Mouse (Mus musculus): ENCODE measurements at regions not wholly inside any gene's neighbourhood (a gene's known extent, or its start where the extent isn't known, plus 50 kb on each side); places are given as distances from the start of the nearest gene placed in this dataset.

GRCm38 (mm10) chr6:133904501-133904900, 50.9 kb upstream of the Kap start:
- peak; percentile 100 for ATAC-seq (replicated peaks; ENCODE audit: low read depth, poor library complexity, severe bottlenecking)

- ATAC-seq (replicated peaks; ENCODE audit: low read depth, poor library complexity, severe bottlenecking) = no peak
Observed at GRCm38 (mm10) chr6:133934667-133935066, 81.1 kb upstream of the Kap start.

- ATAC-seq (replicated peaks; ENCODE audit: low read depth, poor library complexity, severe bottlenecking) = no peak
Observed at GRCm38 (mm10) chr6:133935671-133936070, 82.1 kb upstream of the Kap start.

DNA sequence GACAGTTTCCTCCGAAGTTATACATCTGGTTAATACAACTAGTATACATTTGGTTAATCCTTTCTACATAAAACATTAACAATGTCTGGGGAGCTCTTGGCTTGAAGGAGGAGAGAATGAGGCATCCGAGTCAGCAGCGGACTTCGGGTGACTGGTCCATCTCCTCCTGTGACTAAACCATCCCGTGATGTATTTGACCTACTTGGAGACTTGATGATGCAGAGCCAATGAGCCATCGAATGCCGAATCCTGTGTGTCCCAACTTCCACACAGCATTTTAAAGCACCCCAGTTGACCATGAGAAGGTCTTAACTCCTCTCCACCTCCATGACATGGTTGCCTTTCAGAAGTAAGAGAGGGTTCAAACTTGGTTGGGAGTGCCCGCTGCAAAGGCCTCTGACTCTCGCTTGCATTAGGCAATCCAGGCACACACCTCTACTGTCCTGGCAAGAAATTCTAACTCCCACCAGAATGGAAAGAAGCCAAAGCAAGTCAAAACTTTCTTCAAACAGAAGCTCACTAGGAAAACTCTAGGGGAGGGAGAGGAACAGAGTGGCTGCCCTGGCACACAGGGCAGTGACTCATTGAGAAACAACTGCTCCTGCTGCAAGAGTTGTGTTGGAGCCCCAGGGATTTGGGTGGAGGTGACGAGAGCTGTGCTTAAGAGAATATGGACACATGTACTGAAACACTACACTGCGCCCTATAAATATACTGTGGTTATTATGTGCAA, 75.4 kb upstream of the Etv6 start:
- ATAC-seq (replicated peaks; ENCODE audit: low read depth, poor library complexity, severe bottlenecking) = no peak

DNA sequence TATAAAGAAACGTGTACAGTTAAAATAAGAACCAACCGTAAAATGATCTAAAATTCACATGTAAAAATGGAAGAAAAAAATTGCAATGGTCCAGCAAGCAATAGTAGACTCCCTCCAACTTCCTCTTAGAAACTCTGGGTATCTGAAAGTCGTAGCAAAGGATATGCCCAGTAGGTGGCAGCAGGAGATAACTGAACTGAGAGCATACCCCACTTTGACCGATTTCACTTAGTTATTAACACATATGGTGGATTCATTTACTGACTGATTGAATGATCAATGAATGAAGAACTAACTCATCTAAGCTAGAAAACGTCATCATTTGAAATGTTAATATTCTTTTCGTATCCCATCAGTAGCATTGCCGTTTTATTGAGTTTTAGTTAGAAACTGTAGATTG, 74.8 kb upstream of the Etv6 start:
- peak; percentile 98 for ATAC-seq (replicated peaks; ENCODE audit: low read depth, poor library complexity, severe bottlenecking)

GRCm38 (mm10) chr6:133962641-133963040, 72.9 kb upstream of the Etv6 start:
- no peak for ATAC-seq (replicated peaks; ENCODE audit: low read depth, poor library complexity, severe bottlenecking)

DNA sequence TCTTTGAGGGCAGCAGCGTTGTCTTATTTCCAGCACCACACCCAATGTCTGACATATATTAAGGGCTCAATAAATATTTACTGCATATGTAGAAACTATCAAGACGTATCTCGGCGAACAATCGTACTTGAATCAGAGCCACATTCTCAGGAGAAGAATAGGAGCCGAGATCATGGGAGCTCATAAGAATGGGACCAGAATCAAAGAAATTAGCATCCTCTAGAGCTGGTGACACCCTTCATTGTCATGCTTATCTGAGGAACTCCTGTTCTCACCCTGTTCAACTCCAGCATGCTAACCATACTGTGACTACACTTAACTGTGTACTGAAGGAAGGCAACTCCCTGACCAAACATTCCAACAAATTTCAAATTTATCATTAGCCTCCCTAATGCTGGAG, 72.2 kb upstream of the Etv6 start:
- no peak for ATAC-seq (replicated peaks; ENCODE audit: low read depth, poor library complexity, severe bottlenecking)

- peak; percentile 81 for ATAC-seq (replicated peaks; ENCODE audit: low read depth, poor library complexity, severe bottlenecking)
Observed at GRCm38 (mm10) chr6:133967286-133967685, 68.2 kb upstream of the Etv6 start.

DNA sequence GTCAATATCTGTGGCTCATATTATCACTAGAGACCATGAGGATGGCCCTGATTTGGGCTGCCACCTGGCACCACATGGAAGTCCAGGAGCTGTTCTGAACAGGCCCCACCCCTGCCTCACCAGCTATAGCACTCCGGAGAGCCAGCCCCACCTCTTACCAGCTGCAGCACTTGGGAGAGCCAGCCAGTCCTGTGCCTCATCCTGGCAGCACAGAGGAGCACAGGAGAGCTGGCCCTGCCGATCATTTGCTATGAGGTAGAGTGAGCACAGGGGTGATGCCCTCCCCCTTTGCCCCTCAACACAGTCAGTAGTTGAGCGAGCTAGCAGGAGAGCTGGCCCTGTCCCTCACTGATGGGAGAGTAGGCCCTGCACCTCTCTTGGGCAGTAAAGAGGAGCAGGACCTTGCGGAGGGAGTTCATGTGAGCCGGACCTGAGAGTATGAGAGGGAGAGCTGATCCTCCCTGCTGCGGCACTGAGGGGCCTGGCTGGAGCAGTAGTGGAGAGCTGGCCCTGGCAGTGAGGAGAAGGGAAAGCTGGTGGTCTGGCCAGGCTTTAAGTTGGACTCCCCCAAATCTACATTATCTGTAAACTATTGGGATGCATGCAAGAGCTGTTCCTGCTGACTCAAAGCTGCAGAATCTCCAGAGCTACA, 63.3 kb upstream of the Etv6 start:
- no peak for ATAC-seq (replicated peaks; ENCODE audit: low read depth, poor library complexity, severe bottlenecking)

GRCm38 (mm10) chr6:133973205-133973838, 62.2 kb upstream of the Etv6 start:
- ATAC-seq (replicated peaks; ENCODE audit: low read depth, poor library complexity, severe bottlenecking) = peak; percentile 46

DNA sequence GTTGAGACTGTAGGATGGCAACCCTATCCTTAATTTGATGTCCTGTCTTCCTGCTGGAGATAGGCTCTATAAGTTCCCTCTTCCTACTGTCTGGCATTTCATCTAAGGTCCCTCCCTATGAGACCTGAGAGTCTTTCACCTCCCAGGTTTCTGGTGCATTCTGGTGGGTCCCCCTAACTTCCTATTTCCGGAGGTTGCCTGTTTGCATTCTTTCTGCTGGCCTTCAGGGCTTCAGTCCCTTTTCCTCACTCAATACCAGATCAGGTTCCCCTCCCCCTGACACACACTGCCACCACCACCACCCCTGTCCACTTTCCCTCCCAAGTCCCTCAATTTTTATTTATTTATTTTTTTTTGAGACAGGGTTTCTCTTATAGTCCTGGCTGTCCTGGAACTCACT, 59.5 kb upstream of the Etv6 start:
- no peak for ATAC-seq (replicated peaks; ENCODE audit: low read depth, poor library complexity, severe bottlenecking)

- ATAC-seq (replicated peaks; ENCODE audit: low read depth, poor library complexity, severe bottlenecking) = no peak
Observed at GRCm38 (mm10) chr6:133976854-133977253, 58.6 kb upstream of the Etv6 start.

DNA sequence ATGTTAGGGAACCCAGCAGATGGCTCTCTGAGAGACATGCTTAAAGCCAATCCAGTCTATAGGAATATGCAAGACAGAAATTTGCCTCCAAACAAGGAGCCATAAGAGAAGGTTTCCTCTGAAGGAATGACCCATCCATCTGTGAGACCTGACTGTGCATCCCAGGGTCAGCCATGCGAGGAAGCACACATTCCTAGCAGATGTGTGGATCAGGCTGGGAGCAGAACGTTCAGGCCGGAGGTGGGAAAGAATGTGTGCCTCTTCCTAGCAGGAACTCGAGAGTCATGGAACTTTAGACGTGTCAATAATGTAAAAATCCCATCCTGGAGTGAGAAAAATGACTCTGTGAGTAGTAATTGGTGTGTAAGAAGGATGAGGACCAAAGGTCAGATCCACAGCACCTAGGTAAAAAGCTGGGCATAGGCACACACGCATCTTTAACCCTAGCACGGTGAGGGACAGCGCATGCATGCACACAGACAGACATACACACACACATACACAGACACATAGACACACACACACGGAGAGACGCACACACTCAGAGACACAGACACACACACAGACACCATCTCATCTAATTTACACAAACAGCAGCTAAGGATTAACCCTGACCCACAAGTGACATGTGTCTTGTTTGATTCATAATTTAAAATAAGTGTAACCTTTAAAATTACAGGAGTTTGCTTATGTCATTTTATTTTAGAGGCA, 51.5 kb upstream of the Etv6 start:
- no peak for ATAC-seq (replicated peaks; ENCODE audit: low read depth, poor library complexity, severe bottlenecking)

DNA sequence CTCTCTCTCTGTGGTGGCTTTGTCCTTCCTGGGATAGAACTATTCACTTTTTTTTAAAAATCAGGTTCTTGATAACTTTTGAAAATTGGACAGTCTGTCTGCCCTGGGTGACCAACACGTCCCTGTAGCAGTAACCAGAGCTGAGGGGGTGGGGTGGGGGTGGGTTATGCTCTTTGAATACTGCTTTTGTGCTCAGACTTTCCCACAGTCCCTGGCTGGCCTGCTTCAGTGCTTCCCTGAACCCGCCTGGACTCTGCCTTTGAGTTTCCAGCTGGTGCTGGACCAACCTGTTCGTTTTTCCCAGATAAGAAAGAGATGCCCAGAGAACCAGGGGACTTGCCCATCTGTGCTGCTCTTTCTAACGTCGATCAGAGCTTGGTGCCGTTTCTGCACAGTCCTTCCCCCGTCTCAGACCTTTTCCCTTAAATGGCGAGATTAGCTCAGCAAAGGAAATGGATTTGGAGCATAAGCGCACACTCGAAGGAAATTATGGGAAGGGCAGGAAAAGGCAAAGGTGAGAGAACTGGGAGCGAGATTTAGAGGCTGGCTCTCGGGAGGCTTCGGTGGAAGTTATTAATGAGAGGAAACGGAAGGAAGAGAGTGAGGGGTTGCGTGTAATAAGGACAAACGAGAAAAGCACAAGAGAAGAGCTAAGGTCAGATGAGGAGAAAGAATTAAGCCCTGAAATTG, 50.7 kb upstream of the Etv6 start:
- no peak for ATAC-seq (replicated peaks; ENCODE audit: low read depth, poor library complexity, severe bottlenecking)

Measured in common myeloid progenitor, adult 5-6 weeks (primary cell).